Mouse (Mus musculus) myocyte (in vitro differentiated cells): ENCODE results near the gene Hnf1b.

Experiments used
- CEBPB ChIP-seq: IDR thresholded peaks from 2 replicates; pipeline ENCODE4 v1.6.1; 2011; ENCODE audit warnings: mild to moderate bottlenecking, moderate library complexity; ENCODE audit not compliant: poor library complexity, insufficient read depth, severe bottlenecking
- E2F4 ChIP-seq: IDR thresholded peaks from one replicate; pipeline ENCODE4 v1.6.1; 2011; ENCODE audit warnings: mild to moderate bottlenecking, control low read depth, moderate library complexity; ENCODE audit not compliant: insufficient read depth
- MAX ChIP-seq: IDR thresholded peaks from one replicate; pipeline ENCODE4 v1.6.1; 2011; ENCODE audit warnings: low read depth, mild to moderate bottlenecking, control low read depth
- MYOD1 ChIP-seq, 3 experiments: IDR thresholded peaks; one replicate each; pipeline ENCODE4 v1.6.1; 2011; ENCODE audit warnings: control low read depth in 2 of 3, low read depth in 2 of 3, mild to moderate bottlenecking in 2 of 3, moderate library complexity in 1 of 3; ENCODE audit not compliant: insufficient read length in 2 of 3, control insufficient read depth in 1 of 3
- MYOG ChIP-seq, 3 experiments: IDR thresholded peaks; one replicate each; pipeline ENCODE4 v1.6.1; 2011; ENCODE audit warnings: control low read depth in 2 of 3, low read depth in 2 of 3, mild to moderate bottlenecking in 2 of 3; ENCODE audit not compliant: insufficient read length in 2 of 3, control insufficient read depth in 1 of 3, insufficient read depth in 1 of 3
- POLR2A ChIP-seq: IDR thresholded peaks from one replicate; pipeline ENCODE4 v1.6.1; 2011; ENCODE audit warnings: low read depth, mild to moderate bottlenecking, control low read depth, moderate library complexity; ENCODE audit not compliant: insufficient read length
- POLR2AphosphoS2 ChIP-seq: IDR thresholded peaks from one replicate; pipeline ENCODE4 v1.6.1; 2011; ENCODE audit warnings: low read depth, control low read depth; ENCODE audit not compliant: insufficient read length
- SRF ChIP-seq: IDR thresholded peaks from one replicate; pipeline ENCODE4 v1.6.1; 2011; ENCODE audit warnings: low read depth; ENCODE audit not compliant: control insufficient read depth, insufficient read length
- TCF12 ChIP-seq: IDR thresholded peaks from one replicate; pipeline ENCODE4 v1.6.1; 2011; ENCODE audit warnings: mild to moderate bottlenecking, control low read depth; ENCODE audit not compliant: poor library complexity, insufficient read depth, severe bottlenecking
- TCF3 ChIP-seq: IDR thresholded peaks from one replicate; pipeline ENCODE4 v1.6.1; 2011; ENCODE audit warnings: low read depth, control low read depth; ENCODE audit not compliant: insufficient read length
- USF1 ChIP-seq: IDR thresholded peaks from one replicate; pipeline ENCODE4 v1.6.1; 2011; ENCODE audit warnings: low read depth, mild to moderate bottlenecking, control low read depth, moderate library complexity

DNA sequence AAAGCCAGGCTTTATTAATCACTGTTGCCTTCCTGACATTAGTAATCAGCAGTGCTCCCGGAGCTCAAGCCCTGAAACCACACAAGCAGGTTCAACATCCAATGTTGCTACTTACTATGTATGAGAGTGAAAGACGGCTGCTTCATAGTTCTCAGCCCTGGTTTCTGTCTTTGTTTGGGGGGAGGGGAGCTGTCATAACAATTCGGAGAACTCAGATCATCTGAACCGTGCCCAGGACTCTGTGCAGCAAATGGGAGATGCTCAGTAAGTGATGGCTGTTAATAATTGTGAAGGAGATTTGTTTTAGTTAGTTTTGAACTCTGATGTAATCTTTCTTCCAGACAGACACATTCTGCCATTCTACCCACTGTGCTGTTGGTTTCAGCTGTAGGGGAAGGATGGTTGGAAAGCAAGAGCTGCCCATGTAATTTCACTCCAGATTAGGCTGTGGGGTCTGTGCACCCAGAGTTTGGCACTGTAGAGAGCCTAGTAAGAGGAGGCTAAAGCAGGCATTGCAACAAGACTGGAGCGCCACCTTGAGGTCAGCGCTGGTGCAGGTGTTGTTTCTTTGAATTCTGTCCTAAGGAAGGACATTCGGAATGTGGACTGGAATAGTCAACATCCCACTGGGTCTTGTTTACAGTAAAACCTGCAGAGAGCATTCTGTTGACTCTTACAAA lies 86.3 kb downstream of the Hnf1b start:
- TF ChIP-seq POLR2AphosphoS2 (no peak), TCF12 (no peak), MYOD1 (IDR thresholded peaks at IDR 0.05; ENCODE audit: control insufficient read depth in 1 of 3, insufficient read length in 2 of 3, low read depth in 2 of 3) (no peak), POLR2A (no peak), MAX (no peak), SRF (no peak), USF1 (no peak), CEBPB (no peak), TCF3 (no peak), E2F4 (no peak), MYOG (IDR thresholded peaks at IDR 0.05; ENCODE audit: control insufficient read depth in 1 of 3, insufficient read depth in 1 of 3, insufficient read length in 2 of 3, low read depth in 2 of 3) (no peak)
